Mouse (Mus musculus) liver, postnatal 0 days (tissue): ENCODE measurements around the gene Lingo4. TPM values are rescaled to one million over a fixed set of nuclear protein-coding genes. Genes with fewer than 3 reads are reported as not detected.

Experiments
- ATAC-seq: fragments of 200-750 bp; cut with Nextera tagmentation; 2 replicates; pipeline ENCODE4 v1.8.0; 2017; ENCODE audit warnings: mild to moderate bottlenecking, moderate library complexity
- DNase-seq: peaks from one replicate; pipeline ENCODE4 v3.0.0-alpha.2; 2016
- H3K27ac ChIP-seq: fragments of 300-500 bp; sonication (generic); 2 replicates; pipeline ENCODE4 v1.5.1; 2014; ENCODE audit warnings: antibody characterized with exemption, moderate library complexity, mild to moderate bottlenecking, low read depth
- H3K27me3 ChIP-seq: fragments of 300-500 bp; sonication (generic); 2 replicates; pipeline ENCODE4 v1.6.1; 2014; ENCODE audit warnings: low read length, control low read depth, mixed read lengths; ENCODE audit not compliant: insufficient read depth
- H3K36me3 ChIP-seq: fragments of 300-500 bp; sonication (generic); replicated peaks from 2 replicates; pipeline ENCODE4 v1.6.1; 2014; ENCODE audit warnings: mild to moderate bottlenecking, control low read depth, low read length, moderate library complexity, mixed read lengths; ENCODE audit not compliant: insufficient read depth
- H3K4me1 ChIP-seq: fragments of 300-500 bp; sonication (generic); 2 replicates; pipeline ENCODE4 v1.6.1; 2014; ENCODE audit warnings: antibody characterized with exemption, mild to moderate bottlenecking, control low read depth; ENCODE audit not compliant: insufficient read depth
- H3K4me2 ChIP-seq: fragments of 300-500 bp; sonication (generic); 2 replicates; pipeline ENCODE4 v1.6.1; 2014; ENCODE audit warnings: low read depth, mild to moderate bottlenecking, low read length, moderate library complexity, mixed read lengths
- H3K4me3 ChIP-seq: fragments of 300-500 bp; sonication (generic); 2 replicates; pipeline ENCODE4 v1.5.1; 2014; ENCODE audit warnings: low read depth, low read length
- H3K9ac ChIP-seq: fragments of 300-500 bp; sonication (generic); replicated peaks from 2 replicates; pipeline ENCODE4 v1.6.1; 2014; ENCODE audit warnings: mild to moderate bottlenecking, moderate library complexity
- H3K9me3 ChIP-seq: fragments of 300-500 bp; sonication (generic); 2 replicates; pipeline ENCODE4 v1.6.1; 2016; ENCODE audit warnings: mild to moderate bottlenecking, control low read depth, low read length, mixed read lengths
- CTCF ChIP-seq: sonication (generic); IDR thresholded peaks from 2 replicates; pipeline ENCODE4 v1.5.1; 2016; ENCODE audit warnings: antibody characterized with exemption, low read depth
- EP300 ChIP-seq: IDR thresholded peaks from 2 replicates; pipeline ENCODE4 v1.6.1; 2016; ENCODE audit warnings: antibody characterized with exemption, low read depth, mild to moderate bottlenecking
- WGBS: fragments of 180-500 bp; shearing (Covaris S2); extraction: QIAGEN DNeasy Blood & Tissue Kit; methylation state at CpG from one replicate; pipeline ENCODE4 v1.1.7; 2014; ENCODE audit not compliant: insufficient replicate concordance; 5-methylcytosine and 5-hydroxymethylcytosine counted together
- polyA plus RNA-seq: library from polyadenylated mRNA; unstranded; fragments of >200 nt; fragmentation: Nextera tagmentation; extraction: Ambion mirVana; gene quantifications from 2 replicates; pipeline ENCODE4 v1.2.1, GENCODE M21; 2015

The Lingo4 gene
- polyA plus RNA-seq, 1 experiment from 2014 or later, result 0.38 TPM

- no peak overlapping the region for H3K27ac ChIP-seq
- DNase-seq (no peak), ATAC-seq (no peak)
- no peak overlapping the region for H3K9ac ChIP-seq
- H3K27me3 ChIP-seq, result no peaks in the 10 kb centered on the region
- peaks cover 28% of the 10 kb centered on the region for H3K36me3 ChIP-seq
- peaks cover 6% of the 10 kb centered on the region for H3K4me1 ChIP-seq
- no peak overlapping the region for H3K4me2 ChIP-seq
- TF ChIP-seq EP300 (no peak), CTCF (no peak)
- WGBS, result 85% methylated on average over 2 of the region's 2 CpGs
- H3K4me3 ChIP-seq, result no peak overlapping the region
- H3K9me3 ChIP-seq, result no peaks in the 10 kb centered on the region
Observed at GRCm38 (mm10) chr3:94449377-94449776, 51.1 kb downstream of the Lingo4 start.

Other genes starting within 250 kb of the Lingo4 start
- gene Gm10696, start 220.3 kb upstream of the Lingo4 start, polyA plus RNA-seq, result not detected in 2 replicates
- gene Gm5286, start 201.8 kb upstream of the Lingo4 start, polyA plus RNA-seq, result not detected in 2 replicates
- gene Gm4778, start 134.5 kb upstream of the Lingo4 start, polyA plus RNA-seq, result not detected in 2 replicates
- 15.6 and 16.3 TPM in 2 replicates for gene Them4, start 88.4 kb upstream of the Lingo4 start, polyA plus RNA-seq
- not detected in 2 replicates for gene Them5, start 56.4 kb upstream of the Lingo4 start, polyA plus RNA-seq
- 0.24 and 0.34 TPM in 2 replicates for gene C2cd4d, start 36.1 kb upstream of the Lingo4 start, polyA plus RNA-seq
- gene Rorc, start 25.7 kb upstream of the Lingo4 start, polyA plus RNA-seq, result 5.4 and 6.6 TPM in 2 replicates
- 7.1 and 7.7 TPM in 2 replicates for gene Tdrkh, start 14.8 kb downstream of the Lingo4 start, polyA plus RNA-seq
- 27.4 and 28.7 TPM in 2 replicates for gene Mrpl9, start 44.8 kb downstream of the Lingo4 start, polyA plus RNA-seq
- 0.15 and 0.38 TPM in 2 replicates for gene Oaz3, start 45.4 kb downstream of the Lingo4 start, polyA plus RNA-seq
- gene Celf3, start 79.8 kb downstream of the Lingo4 start, polyA plus RNA-seq, result 0.04 and 0.06 TPM in 2 replicates
- 0.34 TPM in 1 of 2 replicates, not detected in the other for gene Riiad1, start 81.8 kb downstream of the Lingo4 start, polyA plus RNA-seq
- 9.9 and 10.1 TPM in 2 replicates for gene Snx27, start 184.2 kb downstream of the Lingo4 start, polyA plus RNA-seq
- not detected in 2 replicates for gene Gm10972, start 244.6 kb downstream of the Lingo4 start, polyA plus RNA-seq